Mouse (Mus musculus): ENCODE measurements around the gene Chst10. TPM values are rescaled to one million over a fixed set of nuclear protein-coding genes. Genes with fewer than 3 reads are reported as not detected.

Chst10 gene
- total and polyA plus RNA-seq, 2 experiments = 0.05 to 0.09 TPM

DNA sequence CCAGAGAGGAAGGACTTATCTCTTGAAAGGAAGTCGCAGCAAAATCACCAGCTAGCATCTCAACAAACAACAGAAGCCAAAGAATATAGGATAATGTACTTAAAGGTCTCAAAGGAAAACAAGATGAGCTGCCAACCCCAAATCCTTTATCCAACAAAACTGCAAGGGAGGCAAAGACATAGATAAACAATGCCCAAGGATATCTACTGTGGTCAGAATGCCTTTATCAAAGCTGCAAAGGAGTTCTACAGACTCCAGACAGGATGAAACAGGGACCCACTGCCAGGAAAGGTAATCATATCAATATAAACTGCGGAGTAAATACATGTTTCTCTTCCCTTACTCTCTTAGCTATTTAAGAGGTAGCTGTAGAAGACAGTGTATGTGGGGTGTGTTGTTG is 47.3 kb downstream of the Chst10 start:
- H3K4me3 ChIP-seq (ENCODE audit: insufficient read depth, low read depth, low read length) = no peak overlapping the region
- TF ChIP-seq POLR2A (IDR thresholded peaks at IDR 0.05; ENCODE audit: extremely low read depth, insufficient read depth, low read length) = no peak
- no peak for TF ChIP-seq CTCF (IDR thresholded peaks at IDR 0.05; ENCODE audit: low read depth, low read length)
- no peaks in the 10 kb centered on the region for H3K79me2 ChIP-seq (ENCODE audit: control insufficient read depth, insufficient read depth, low read length)
- WGBS = 50% methylated on average over 2 of the region's 2 CpGs
- no peaks in the 10 kb centered on the region for H3K27me3 ChIP-seq (ENCODE audit: control insufficient read depth, insufficient read depth, low read length)
- no peaks in the 10 kb centered on the region for H3K36me3 ChIP-seq (ENCODE audit: control insufficient read depth, insufficient read depth, low read length)
- no peak overlapping the region for H3K9ac ChIP-seq (ENCODE audit: low read depth, low read length)
- no peaks in the 10 kb centered on the region for H3K4me1 ChIP-seq (ENCODE audit: control insufficient read depth, insufficient read depth, low read length)
- no peak for DNase-seq (ENCODE audit: extremely low read depth, low read depth, low spot score)
- no peak overlapping the region for H3K27ac ChIP-seq (replicated peaks; ENCODE audit: insufficient read depth, low read depth, low read length)

DNA sequence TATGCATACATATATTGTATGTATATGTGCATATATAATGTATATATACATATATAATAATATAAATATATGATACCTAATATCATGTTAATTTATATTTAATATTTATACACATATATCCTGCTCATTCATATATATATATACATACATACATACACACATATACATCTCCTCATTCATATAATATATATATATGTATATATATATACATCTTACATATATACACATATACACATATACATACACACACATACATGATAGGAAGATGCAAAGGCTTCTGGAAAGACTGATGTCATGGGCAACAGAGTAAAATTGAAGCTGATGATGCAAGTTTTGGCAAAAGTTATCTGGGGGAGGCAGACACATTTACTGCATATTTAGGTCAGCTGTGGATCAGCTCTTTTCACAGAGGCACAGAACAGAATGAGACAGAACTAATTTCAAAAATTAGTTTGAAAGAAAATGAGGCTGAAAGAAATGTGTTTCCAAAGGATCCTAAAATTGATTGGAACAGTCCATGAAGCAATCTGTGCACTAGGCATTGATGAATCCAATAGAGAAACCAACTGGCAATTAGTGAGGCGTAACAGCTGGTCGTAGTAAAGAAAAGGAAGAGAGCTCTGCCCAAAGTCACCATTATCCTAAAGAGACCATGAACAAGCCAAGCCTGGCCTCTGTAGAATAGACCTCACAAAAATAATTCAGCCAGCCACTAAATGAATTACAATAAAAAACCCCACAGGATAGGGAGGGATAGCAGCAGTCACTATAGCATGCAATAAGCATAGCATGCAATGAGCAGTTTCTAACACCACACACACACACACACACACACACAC is 49.3 kb downstream of the Chst10 start:
- DNase-seq (ENCODE audit: extremely low read depth, low read depth, low spot score) = no peak
- Histone ChIP-seq H3K79me2 (ENCODE audit: control insufficient read depth, insufficient read depth, low read length) (no peaks in the 10 kb centered on the region), H3K4me3 (ENCODE audit: insufficient read depth, low read depth, low read length) (no peak overlapping the region), H3K4me1 (ENCODE audit: control insufficient read depth, insufficient read depth, low read length) (no peaks in the 10 kb centered on the region), H3K36me3 (ENCODE audit: control insufficient read depth, insufficient read depth, low read length) (no peaks in the 10 kb centered on the region), H3K27ac (replicated peaks; ENCODE audit: insufficient read depth, low read depth, low read length) (no peak overlapping the region), H3K27me3 (ENCODE audit: control insufficient read depth, insufficient read depth, low read length) (no peaks in the 10 kb centered on the region), H3K9ac (ENCODE audit: low read depth, low read length) (no peak overlapping the region)
- WGBS = 87% methylated on average over 2 of the region's 2 CpGs
- TF ChIP-seq CTCF (IDR thresholded peaks at IDR 0.05; ENCODE audit: low read depth, low read length) = no peak
- TF ChIP-seq POLR2A (IDR thresholded peaks at IDR 0.05; ENCODE audit: extremely low read depth, insufficient read depth, low read length) = no peak

- H3K27ac ChIP-seq (replicated peaks; ENCODE audit: insufficient read depth, low read depth, low read length) = no peak overlapping the region
- H3K4me1 ChIP-seq (ENCODE audit: control insufficient read depth, insufficient read depth, low read length) = no peaks in the 10 kb centered on the region
- no peak overlapping the region for H3K9ac ChIP-seq (ENCODE audit: low read depth, low read length)
- no peak overlapping the region for H3K4me3 ChIP-seq (ENCODE audit: insufficient read depth, low read depth, low read length)
- no peaks in the 10 kb centered on the region for H3K79me2 ChIP-seq (ENCODE audit: control insufficient read depth, insufficient read depth, low read length)
- H3K36me3 ChIP-seq (ENCODE audit: control insufficient read depth, insufficient read depth, low read length) = no peaks in the 10 kb centered on the region
- no peak for TF ChIP-seq POLR2A (IDR thresholded peaks at IDR 0.05; ENCODE audit: extremely low read depth, insufficient read depth, low read length)
- no peak for TF ChIP-seq CTCF (IDR thresholded peaks at IDR 0.05; ENCODE audit: low read depth, low read length)
- no peak for DNase-seq (ENCODE audit: extremely low read depth, low read depth, low spot score)
- WGBS = 74% methylated on average over 11 of the region's 11 CpGs
- no peaks in the 10 kb centered on the region for H3K27me3 ChIP-seq (ENCODE audit: control insufficient read depth, insufficient read depth, low read length)
Observed at GRCm38 (mm10) chr1:38847975-38848374, 50.0 kb downstream of the Chst10 start.

GRCm38 (mm10) chr1:38843275-38843674 is 54.7 kb downstream of the Chst10 start:
- Histone ChIP-seq H3K36me3 (ENCODE audit: control insufficient read depth, insufficient read depth, low read length) (no peaks in the 10 kb centered on the region), H3K27ac (replicated peaks; ENCODE audit: insufficient read depth, low read depth, low read length) (no peak overlapping the region), H3K79me2 (ENCODE audit: control insufficient read depth, insufficient read depth, low read length) (no peaks in the 10 kb centered on the region), H3K27me3 (ENCODE audit: control insufficient read depth, insufficient read depth, low read length) (0 out of 2 replicates have a peak, but pooled peaks cover 2% of the 10 kb centered on the region), H3K4me1 (ENCODE audit: control insufficient read depth, insufficient read depth, low read length) (no peaks in the 10 kb centered on the region), H3K4me3 (ENCODE audit: insufficient read depth, low read depth, low read length) (no peak overlapping the region), H3K9ac (ENCODE audit: low read depth, low read length) (no peak overlapping the region)
- DNase-seq (ENCODE audit: extremely low read depth, low read depth, low spot score) = no peak
- 80% methylated on average over 4 of the region's 4 CpGs for WGBS
- TF ChIP-seq CTCF (IDR thresholded peaks at IDR 0.05; ENCODE audit: low read depth, low read length) (no peak), POLR2A (IDR thresholded peaks at IDR 0.05; ENCODE audit: extremely low read depth, insufficient read depth, low read length) (no peak)

- no peak for DNase-seq (ENCODE audit: extremely low read depth, low read depth, low spot score)
- Histone ChIP-seq H3K27ac (replicated peaks; ENCODE audit: insufficient read depth, low read depth, low read length) (no peak overlapping the region), H3K9ac (ENCODE audit: low read depth, low read length) (no peak overlapping the region), H3K27me3 (ENCODE audit: control insufficient read depth, insufficient read depth, low read length) (0 out of 2 replicates have a peak, but pooled peaks cover 6% of the 10 kb centered on the region), H3K79me2 (ENCODE audit: control insufficient read depth, insufficient read depth, low read length) (no peaks in the 10 kb centered on the region), H3K4me3 (ENCODE audit: insufficient read depth, low read depth, low read length) (no peak overlapping the region), H3K4me1 (ENCODE audit: control insufficient read depth, insufficient read depth, low read length) (no peaks in the 10 kb centered on the region), H3K36me3 (ENCODE audit: control insufficient read depth, insufficient read depth, low read length) (no peaks in the 10 kb centered on the region)
- whole genome bisulfite sequencing = 74% methylated on average over 1 of the region's 1 CpGs
- TF ChIP-seq POLR2A (IDR thresholded peaks at IDR 0.05; ENCODE audit: extremely low read depth, insufficient read depth, low read length) (no peak), CTCF (IDR thresholded peaks at IDR 0.05; ENCODE audit: low read depth, low read length) (no peak)
Observed at GRCm38 (mm10) chr1:38842861-38843260, 55.1 kb downstream of the Chst10 start.

- Histone ChIP-seq H3K9ac (ENCODE audit: low read depth, low read length) (no peak overlapping the region), H3K36me3 (ENCODE audit: control insufficient read depth, insufficient read depth, low read length) (no peaks in the 10 kb centered on the region), H3K79me2 (ENCODE audit: control insufficient read depth, insufficient read depth, low read length) (no peaks in the 10 kb centered on the region), H3K4me3 (ENCODE audit: insufficient read depth, low read depth, low read length) (no peak overlapping the region), H3K27ac (replicated peaks; ENCODE audit: insufficient read depth, low read depth, low read length) (no peak overlapping the region), H3K27me3 (ENCODE audit: control insufficient read depth, insufficient read depth, low read length) (peaks cover 18% of the 10 kb centered on the region), H3K4me1 (ENCODE audit: control insufficient read depth, insufficient read depth, low read length) (no peaks in the 10 kb centered on the region)
- 36% methylated on average over 1 of the region's 1 CpGs for WGBS
- no peak for TF ChIP-seq POLR2A (IDR thresholded peaks at IDR 0.05; ENCODE audit: extremely low read depth, insufficient read depth, low read length)
- TF ChIP-seq CTCF (IDR thresholded peaks at IDR 0.05; ENCODE audit: low read depth, low read length) = no peak
- DNase-seq (ENCODE audit: extremely low read depth, low read depth, low spot score) = no peak
Observed at GRCm38 (mm10) chr1:38839944-38840343, 58.0 kb downstream of the Chst10 start.
